ENCODE assay signal across 8 mouse cellular contexts in the genomic region with DNA sequence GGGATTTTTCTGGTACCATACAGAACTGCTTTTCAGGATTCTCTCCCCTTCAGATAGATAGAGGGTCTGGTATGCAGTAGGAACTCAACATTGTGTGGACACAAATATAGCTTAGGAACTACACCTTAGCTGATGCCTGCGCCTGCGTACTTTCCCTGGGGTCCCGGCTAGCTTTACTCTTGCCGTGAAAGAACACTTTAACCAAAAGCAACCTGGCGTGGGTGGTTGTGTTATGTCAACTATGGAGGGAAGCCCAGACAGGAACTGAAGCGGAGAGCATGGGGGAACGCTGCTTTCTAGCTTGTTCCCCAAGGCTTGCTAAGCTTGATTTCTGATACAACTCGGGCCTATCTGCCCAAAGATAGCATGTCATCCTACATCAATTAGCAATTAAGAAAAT. TPM values are rescaled to one million over a fixed set of nuclear protein-coding genes. Genes with fewer than 3 reads are reported as not detected.
DNase-seq lines count a peak whose midpoint lies in the region; ATAC-seq and TF ChIP-seq lines count a peak whose summit lies in the region.

No protein-coding gene starts in this region.

- no peaks in the 10 kb centered on the region for H3K9me3 ChIP-seq in megakaryocyte, embryonic 14.5 days
- H3K9me3 ChIP-seq in limb, embryonic 14.5 days (ENCODE audit: control insufficient read depth, low read length), result no peaks in the 10 kb centered on the region
- H3K9me3 ChIP-seq in stomach, embryonic 16.5 days (replicated peaks; ENCODE audit: control insufficient read depth, low read length), result no peaks in the 10 kb centered on the region

- H3K4me2 ChIP-seq in limb, embryonic 14.5 days (replicated peaks; ENCODE audit: low read depth, low read length, severe bottlenecking), result peak overlapping the region; percentile 82
- H3K4me2 ChIP-seq in stomach, embryonic 16.5 days (ENCODE audit: low read depth, low read length), result peak overlapping the region; percentile 78; the same call in 1 of the 2 replicates

- H3K27ac ChIP-seq in limb, embryonic 14.5 days (replicated peaks; ENCODE audit: low read depth, low read length), result no peak overlapping the region
- H3K27ac ChIP-seq in stomach, embryonic 16.5 days (ENCODE audit: low read length), result no peak overlapping the region

- H3K4me3 ChIP-seq in megakaryocyte, embryonic 14.5 days (replicated peaks), result peak overlapping the region; percentile 97
- peak overlapping the region; percentile 72 for H3K4me3 ChIP-seq in limb, embryonic 14.5 days (replicated peaks; ENCODE audit: low read length)
- H3K4me3 ChIP-seq in stomach, embryonic 16.5 days (replicated peaks; ENCODE audit: low read length), result peak overlapping the region; percentile 74; the same call in 1 of the 2 replicates

- H3K9ac ChIP-seq in limb, embryonic 14.5 days (ENCODE audit: low read depth, low read length, severe bottlenecking), result no peak overlapping the region
- H3K9ac ChIP-seq in stomach, embryonic 16.5 days (ENCODE audit: low read length), result peak overlapping the region; percentile 43; the same call in 1 of the 2 replicates

- peaks cover 2% of the 10 kb centered on the region for H3K27me3 ChIP-seq in megakaryocyte, embryonic 14.5 days (replicated peaks)
- H3K27me3 ChIP-seq in limb, embryonic 14.5 days (ENCODE audit: control insufficient read depth, insufficient read depth, low read length), result no peaks in the 10 kb centered on the region
- no peaks in the 10 kb centered on the region for H3K27me3 ChIP-seq in stomach, embryonic 16.5 days (ENCODE audit: control insufficient read depth, insufficient read depth, low read length)

- TF ChIP-seq POLR2A in limb, embryonic 14.5 days (IDR thresholded peaks at IDR 0.05; ENCODE audit: borderline replicate concordance, extremely low read depth, insufficient read depth, insufficient read length), result no peak

- DNase-seq in frontal cortex, adult 2 months (ENCODE audit: extremely low spot score in 1 of 2, low spot score in 1 of 2), result peak; percentile 23 to 73
- DNase-seq in frontal cortex, postnatal 10 days (ENCODE audit: low spot score in 2 of 2), result no peak
- no peak for DNase-seq in limb, embryonic 14.5 days (ENCODE audit: low spot score)
- no peak for DNase-seq in left cerebral cortex, adult 11 months (ENCODE audit: low spot score)
- DNase-seq in adipocyte (ENCODE audit: low spot score), result no peak

- peaks cover 3% of the 10 kb centered on the region for H3K36me3 ChIP-seq in megakaryocyte, embryonic 14.5 days (replicated peaks; ENCODE audit: low read length)
- H3K36me3 ChIP-seq in limb, embryonic 14.5 days (ENCODE audit: control insufficient read depth, insufficient read depth, low read length), result no peaks in the 10 kb centered on the region
- no peaks in the 10 kb centered on the region for H3K36me3 ChIP-seq in stomach, embryonic 16.5 days (ENCODE audit: control insufficient read depth, insufficient read depth, low read length)

- 68% methylated on average over 8 of the region's 8 CpGs for WGBS in limb, embryonic 14.5 days
- 68% methylated on average over 8 of the region's 8 CpGs for WGBS in stomach, embryonic 16.5 days

- H3K4me1 ChIP-seq in megakaryocyte, embryonic 14.5 days, result peaks cover 49% of the 10 kb centered on the region
- H3K4me1 ChIP-seq in limb, embryonic 14.5 days (ENCODE audit: control insufficient read depth, insufficient read depth, low read length), result 0 out of 2 replicates have a peak, but pooled peaks cover 3% of the 10 kb centered on the region
- H3K4me1 ChIP-seq in stomach, embryonic 16.5 days (ENCODE audit: control insufficient read depth, insufficient read depth, low read length), result no peaks in the 10 kb centered on the region

- ATAC-seq in megakaryocyte, adult 5-6 weeks (ENCODE audit: poor library complexity, severe bottlenecking), result no peak
- no peak for ATAC-seq in limb, embryonic 14.5 days (ENCODE audit: low FRiP score, low read depth)
- ATAC-seq in stomach, embryonic 16.5 days (ENCODE audit: insufficient read depth, low FRiP score), result no peak

RNA-seq across cellular contexts. Expression of a gene that starts 34.5 kb away (rescaled TPM):
- 25.0 and 25.2 TPM in 2 replicates for polyA plus RNA-seq in frontal cortex, adult 2 months (2012; rRNA removed)
- polyA plus RNA-seq in megakaryocyte, embryonic 14.5 days (2012; ENCODE audit: insufficient read depth, low replicate concordance), result 16.0 and 25.6 TPM in 2 replicates
- total RNA-seq in megakaryocyte, adult 5-6 weeks (2015), result 67.2 and 70.7 TPM in 2 replicates
- total RNA-seq in megakaryocyte, adult 5-6 weeks (2017), result 40.3 and 50.5 TPM in 2 replicates
- polyA plus RNA-seq in limb, embryonic 14.5 days (2012; rRNA removed), result 32.2 and 35.4 TPM in 2 replicates
- polyA plus RNA-seq in limb, embryonic 14.5 days (2014; fragmentation: Nextera tagmentation; extraction: Ambion mirVana), result 22.2 and 24.0 TPM in 2 replicates
- polyA plus RNA-seq in stomach, embryonic 16.5 days (2015; fragmentation: Nextera tagmentation; extraction: Ambion mirVana), result 11.6 and 14.3 TPM in 2 replicates

RNA-seq across cellular contexts. Expression of a gene that starts 56.2 kb away (rescaled TPM):
- 8.4 and 9.4 TPM in 2 replicates for polyA plus RNA-seq in frontal cortex, adult 2 months (2012; rRNA removed)
- not detected in 2 replicates for polyA plus RNA-seq in megakaryocyte, embryonic 14.5 days (2012; ENCODE audit: insufficient read depth, low replicate concordance)
- 0.41 TPM in 1 of 2 replicates, not detected in the other for total RNA-seq in megakaryocyte, adult 5-6 weeks (2015)
- 0.26 TPM in 1 of 2 replicates, not detected in the other for total RNA-seq in megakaryocyte, adult 5-6 weeks (2017)
- polyA plus RNA-seq in limb, embryonic 14.5 days (2012; rRNA removed), result not detected in 2 replicates
- 1.1 and 1.8 TPM in 2 replicates for polyA plus RNA-seq in limb, embryonic 14.5 days (2014; fragmentation: Nextera tagmentation; extraction: Ambion mirVana)
- 42.9 and 56.5 TPM in 2 replicates for polyA plus RNA-seq in stomach, embryonic 16.5 days (2015; fragmentation: Nextera tagmentation; extraction: Ambion mirVana)

Comparison
In these comparisons a context has a peak if more than half of its experiments do, and no peak if none do; other contexts are left out.
1. DNase-seq: peak in frontal cortex, adult 2 months (2 of 2); none in frontal cortex, postnatal 10 days (0 of 2), limb, embryonic 14.5 days (single experiment), left cerebral cortex, adult 11 months (single experiment) and adipocyte (single experiment).
2. Peak in every context shown above with its lines, with median percentiles within 50 percentile points of each other: H3K4me3 ChIP-seq.